Mouse (Mus musculus): ENCODE data around the gene E4f1.

Gene E4f1

DNA sequence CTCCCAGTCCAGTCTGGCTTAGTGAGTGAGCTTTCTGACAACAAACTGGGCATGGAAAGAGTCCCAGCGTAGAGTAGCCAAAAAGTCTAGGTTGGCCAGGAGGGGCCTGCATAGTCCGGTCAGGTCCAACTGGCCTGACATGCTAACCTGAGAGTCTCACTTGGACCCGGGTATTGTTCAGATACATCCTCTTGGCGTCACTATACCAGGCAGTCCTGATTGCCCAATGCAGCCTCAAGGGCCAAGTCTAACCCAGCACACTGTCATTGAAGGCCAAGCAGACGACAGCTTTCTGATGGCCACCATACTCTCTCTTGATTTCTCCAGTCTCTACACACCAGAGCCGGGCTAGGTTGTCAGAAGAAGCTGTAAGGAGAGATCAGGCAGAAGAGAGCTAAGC is 5.5 kb upstream of the E4f1 start:
- POLR2A ChIA-PET: interaction anchor here in 3 of 4 experiments (0.6 to 24.5 kb wide), 13 partner anchors 9 to 61 kb away, joined by 3 to 396 read pairs (median 7); partner anchors contain the start of genes Traf7 (in 3 of the 3), Rab26 (in 1 of the 3) and Rnps1 (in 1 of the 3)
- CTCF ChIA-PET: interaction anchor here in 1 of 4 experiments (0.7 kb wide), 1 partner anchor 124 kb away, joined by 3 read pairs; the partner anchor contains the start of gene Abca3

DNA sequence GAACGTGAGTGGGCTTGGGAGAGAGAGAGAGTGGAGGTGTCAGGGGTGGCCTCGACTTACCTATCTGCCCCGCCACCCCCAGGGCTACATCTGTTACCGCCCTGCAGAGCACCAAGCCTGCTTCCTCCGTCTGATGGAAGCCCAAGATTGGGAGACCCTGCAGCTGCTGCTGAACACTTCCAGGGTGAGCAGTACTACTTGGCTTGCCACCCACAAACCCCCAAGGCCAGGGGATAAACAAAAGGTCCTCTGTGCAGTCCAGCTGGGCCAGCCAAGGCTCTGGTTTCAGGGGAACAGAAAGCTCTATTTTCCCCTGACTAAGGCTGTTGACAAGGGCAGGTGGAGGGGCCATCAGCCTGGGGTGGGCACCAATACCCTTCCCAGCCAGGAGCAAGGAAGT is 4.4 kb upstream of the E4f1 start:
- POLR2A ChIA-PET: interaction anchor here in 3 of 4 experiments (0.6 to 24.5 kb wide), 9 partner anchors 10 to 55 kb away, joined by 3 to 396 read pairs (median 7); partner anchors contain the start of genes Traf7 (in 3 of the 3) and Rab26 (in 1 of the 3)

DNA sequence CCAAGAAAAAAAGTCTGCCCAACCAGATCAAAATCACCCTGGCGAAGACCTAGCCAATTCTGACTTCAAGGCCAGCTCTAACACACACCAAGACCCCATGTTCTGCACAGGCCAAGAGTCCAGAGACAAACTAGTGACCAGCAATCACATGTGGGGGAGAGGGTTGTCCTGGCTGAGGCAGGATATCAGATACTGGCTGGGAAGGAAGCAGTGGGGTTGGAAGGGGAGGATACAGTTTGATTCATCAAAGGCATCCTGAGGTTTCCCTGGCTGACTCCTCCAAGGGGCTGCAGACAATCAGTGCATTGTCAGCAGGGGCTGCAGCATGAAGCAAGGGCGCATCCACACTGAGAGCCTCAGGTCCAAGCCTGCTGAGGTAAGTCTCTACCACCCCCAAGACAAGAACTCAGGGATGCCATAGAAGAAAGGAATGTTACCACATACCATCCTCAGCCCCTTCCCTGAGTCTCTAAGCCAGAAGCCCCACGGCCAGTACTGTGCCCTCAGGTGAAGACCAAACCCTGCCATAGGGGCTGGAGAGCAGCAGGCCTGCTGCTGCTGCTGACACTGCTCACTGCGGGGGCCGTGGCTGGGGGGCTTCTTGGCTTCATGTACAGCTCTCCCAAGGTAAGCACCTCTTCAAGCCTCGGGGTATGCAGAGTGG is 3.6 kb upstream of the E4f1 start, which contains the start of gene Bricd5:
Gene Bricd5 (plus strand): TSS at position 273 of the 664 bp plus-strand sequence.
- CTCF ChIA-PET: interaction anchor here in 2 of 4 experiments (0.5 to 1.1 kb wide), 3 partner anchors 20 to 203 kb away, joined by 3 to 6 read pairs (median 3); no protein-coding TSS in a partner anchor
- POLR2A ChIA-PET: interaction anchor here in 3 of 4 experiments (0.9 to 24.5 kb wide), 20 partner anchors 10 to 322 kb away, joined by 3 to 396 read pairs (median 4); partner anchors contain the start of genes Traf7 (in 3 of the 3), Ccnf (in 1 of the 3), Eci1 (in 1 of the 3) and Pkd1 (in 1 of the 3)

More for the DNA sequence above, 4.4 kb upstream of the E4f1 start:
- CTCF ChIA-PET: interaction anchor here in 2 of 4 experiments (0.5 to 1.1 kb wide), 2 partner anchors 84 to 651 kb away, joined by 3 read pairs; no protein-coding TSS in a partner anchor

DNA sequence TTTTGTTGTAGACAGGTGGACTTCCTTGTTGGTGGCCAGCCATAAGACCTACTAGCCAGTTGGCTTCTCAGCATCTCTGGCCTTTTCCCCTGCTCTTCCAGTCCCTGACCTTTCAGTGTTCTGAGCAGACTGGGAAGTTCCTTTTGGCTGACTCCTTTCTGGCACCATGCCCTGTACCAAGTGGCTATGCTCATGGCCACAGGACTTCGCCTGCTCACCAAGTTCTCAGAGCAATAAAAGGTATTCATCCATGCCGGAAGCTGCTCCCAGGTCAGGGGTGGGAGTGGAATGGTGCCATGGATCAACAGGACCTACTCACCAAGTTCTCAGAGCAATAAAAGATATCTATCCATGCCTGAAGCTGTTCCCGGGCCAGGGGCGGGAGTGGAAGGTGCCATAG is 2.4 kb upstream of the E4f1 start:
- ChIA-PET CTCF (interaction anchor here in 2 of 4 experiments (0.6 to 1.6 kb wide), 4 partner anchors 8 to 11 kb away, joined by 3 to 5 read pairs (median 5); no protein-coding TSS in a partner anchor), POLR2A (interaction anchor here (0.7 to 24.5 kb wide), 22 partner anchors 7 to 221 kb away, joined by 3 to 396 read pairs (median 4); partner anchors contain the start of genes Traf7 (in 3 of the 4), Ccnf (in 1 of the 4), Eci1 (in 1 of the 4) and Mlst8 (in 1 of the 4))

DNA sequence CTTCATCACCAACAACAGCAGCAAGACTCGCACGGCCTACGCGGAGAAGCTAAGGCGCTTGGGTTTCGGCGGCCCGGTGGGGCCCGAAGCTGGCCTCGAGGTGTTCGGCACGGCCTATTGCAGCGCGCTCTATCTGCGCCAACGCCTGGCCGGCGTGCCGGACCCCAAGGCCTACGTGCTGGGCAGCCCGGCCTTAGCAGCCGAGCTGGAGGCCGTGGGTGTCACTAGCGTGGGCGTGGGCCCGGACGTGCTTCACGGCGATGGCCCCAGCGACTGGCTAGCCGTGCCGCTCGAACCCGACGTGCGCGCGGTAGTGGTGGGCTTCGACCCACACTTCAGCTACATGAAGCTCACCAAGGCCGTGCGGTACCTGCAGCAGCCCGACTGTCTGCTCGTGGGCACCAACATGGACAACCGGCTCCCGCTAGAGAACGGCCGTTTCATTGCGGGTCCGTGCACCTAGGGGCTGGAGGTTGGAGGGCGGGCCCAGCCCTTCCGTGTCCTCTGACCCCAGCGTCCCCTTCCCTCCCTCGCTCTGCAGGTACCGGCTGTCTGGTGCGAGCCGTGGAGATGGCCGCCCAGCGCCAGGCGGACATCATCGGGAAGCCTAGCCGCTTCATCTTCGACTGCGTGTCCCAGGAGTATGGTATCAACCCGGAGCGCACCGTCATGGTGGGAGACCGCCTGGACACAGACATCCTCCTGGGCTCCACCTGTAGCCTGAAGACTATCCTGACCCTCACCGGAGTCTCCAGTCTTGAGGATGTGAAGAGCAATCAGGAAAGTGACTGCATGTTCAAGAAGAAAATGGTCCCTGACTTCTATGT is 801 bp upstream of the E4f1 start:
- CTCF ChIA-PET: interaction anchor here in 3 of 4 experiments (0.5 to 2.5 kb wide), 7 partner anchors 8 to 222 kb away, joined by 3 to 45 read pairs (median 3); partner anchors contain the start of gene Mlst8 (in 1 of the 3)
- POLR2A ChIA-PET: interaction anchor here (0.6 to 24.5 kb wide), 41 partner anchors 8 to 628 kb away, joined by 3 to 396 read pairs (median 4); partner anchors contain the start of genes Mlst8 (in 3 of the 4), Pkd1 (in 3 of the 4), Traf7 (in 3 of the 4) and Zfp598 (in 2 of the 4)

DNA sequence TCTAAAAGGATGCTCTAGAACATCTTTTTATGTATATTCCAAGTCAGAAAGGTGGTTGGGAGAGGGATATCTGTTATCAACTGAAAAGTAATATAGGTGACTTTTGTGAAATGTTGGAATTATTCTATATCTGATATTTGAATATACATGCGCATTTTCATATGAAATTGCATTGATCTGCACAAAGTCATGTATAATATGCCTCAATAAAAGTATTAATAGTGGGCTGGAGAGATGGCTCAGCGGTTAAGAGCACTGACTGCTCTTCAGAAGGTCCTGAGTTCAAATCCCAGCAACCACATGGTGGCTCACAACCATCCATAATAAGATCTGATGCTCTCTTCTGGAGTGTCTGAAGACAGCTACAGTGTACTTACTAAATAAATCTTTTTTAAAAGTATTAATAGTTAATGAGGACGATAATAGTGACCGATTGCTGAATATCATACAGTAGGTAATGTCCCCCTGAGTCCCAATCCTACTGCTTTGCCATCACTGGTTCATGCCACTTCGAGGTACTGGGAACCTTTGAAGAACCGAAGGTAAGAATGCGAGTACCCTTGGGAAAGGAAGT is 690 bp downstream of the E4f1 start:
- POLR2A ChIA-PET: interaction anchor here (0.7 to 24.5 kb wide), 40 partner anchors 8 to 267 kb away, joined by 3 to 396 read pairs (median 4); partner anchors contain the start of genes Mlst8 (in 3 of the 4), Traf7 (in 3 of the 4), Pkd1 (in 2 of the 4) and Zfp598 (in 2 of the 4)
- CTCF ChIA-PET: interaction anchor here in 3 of 4 experiments (0.6 to 2.5 kb wide), 7 partner anchors 8 to 346 kb away, joined by 3 to 45 read pairs (median 3); partner anchors contain the start of genes Mlst8 (in 1 of the 3) and Traf7 (in 1 of the 3)

DNA sequence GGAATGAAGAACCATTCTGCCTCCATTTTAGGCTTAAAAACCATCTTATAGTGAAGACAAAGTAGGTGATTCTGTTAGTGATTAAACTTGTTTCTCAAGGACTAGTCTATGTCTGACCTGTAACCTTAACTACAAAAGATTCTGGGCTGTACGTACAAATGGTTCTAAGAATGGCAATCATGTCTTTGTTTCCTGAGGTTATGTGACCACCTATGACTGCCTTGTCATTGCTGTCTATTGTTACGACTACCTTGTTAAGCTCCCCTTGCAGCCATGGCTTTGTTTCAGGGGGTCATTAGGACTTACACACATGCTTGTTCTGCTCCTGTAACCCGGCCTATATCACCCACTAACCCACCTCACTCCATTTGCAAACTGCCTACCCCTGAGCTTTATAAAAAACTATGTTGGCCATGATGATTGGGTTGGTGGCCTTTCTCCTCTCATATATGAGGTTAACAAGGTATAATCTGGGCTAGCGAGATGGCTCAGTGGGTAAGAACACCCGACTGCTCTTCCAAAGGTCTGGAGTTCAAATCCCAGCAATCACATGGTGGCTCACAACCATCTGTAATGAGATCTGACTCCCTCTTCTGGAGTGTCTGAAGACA is 1.4 kb downstream of the E4f1 start:
- ChIA-PET POLR2A (interaction anchor here in 3 of 4 experiments (0.9 to 24.5 kb wide), 18 partner anchors 9 to 317 kb away, joined by 3 to 396 read pairs (median 4); partner anchors contain the start of genes Mlst8 (in 3 of the 3), Traf7 (in 3 of the 3), Ccnf (in 1 of the 3) and Rab26 (in 1 of the 3)), CTCF (interaction anchor here in 3 of 4 experiments (0.6 to 1.0 kb wide), 3 partner anchors 11 to 346 kb away, joined by 3 to 4 read pairs (median 3); partner anchors contain the start of gene Traf7 (in 1 of the 3))

DNA sequence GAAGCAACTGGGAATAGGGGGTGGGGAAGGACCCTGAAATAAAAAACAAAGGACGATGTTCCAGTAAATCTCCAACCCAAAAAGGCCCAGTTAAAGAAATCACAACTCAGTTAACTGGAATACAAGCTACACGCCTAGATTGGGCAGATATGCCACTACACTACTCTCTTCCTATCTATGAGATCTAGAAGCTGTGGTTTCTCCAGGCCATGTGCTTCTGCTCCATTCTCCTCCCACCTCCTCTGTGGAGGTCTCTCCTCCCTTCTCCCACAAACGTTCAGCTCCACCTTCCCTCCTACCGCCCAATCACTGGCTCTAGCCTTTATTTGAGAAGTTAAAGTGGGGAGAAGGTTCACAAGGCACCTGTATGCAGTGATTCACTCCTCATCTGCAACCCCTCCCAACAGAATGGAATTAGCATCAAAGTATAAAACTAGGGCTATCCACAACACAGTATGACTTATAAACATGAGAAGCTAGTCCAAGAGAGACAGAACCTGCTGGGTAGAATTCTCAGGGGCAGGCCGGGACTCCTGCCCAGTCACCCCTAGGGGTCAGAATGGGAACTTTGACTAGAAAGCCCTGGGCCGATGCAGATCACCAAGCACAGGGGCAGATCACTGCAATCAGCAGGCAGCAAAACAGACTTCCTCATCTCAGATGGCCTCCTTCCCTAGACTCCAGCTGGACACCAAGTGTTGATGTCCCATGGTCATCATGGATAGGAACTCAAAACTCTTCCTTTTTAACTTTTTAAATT is 6.6 kb downstream of the E4f1 start:
- ChIA-PET CTCF (interaction anchor here (0.6 to 1.5 kb wide), 11 partner anchors 9 to 361 kb away, joined by 3 to 8 read pairs (median 3); partner anchors contain the start of gene Mlst8 (in 1 of the 4)), POLR2A (interaction anchor here in 3 of 4 experiments (0.8 to 3.0 kb wide), 25 partner anchors 8 to 253 kb away, joined by 3 to 23 read pairs (median 5); partner anchors contain the start of genes Traf7 (in 3 of the 3), Mlst8 (in 2 of the 3), Bricd5 (in 1 of the 3) and Nthl1 (in 1 of the 3))

DNA sequence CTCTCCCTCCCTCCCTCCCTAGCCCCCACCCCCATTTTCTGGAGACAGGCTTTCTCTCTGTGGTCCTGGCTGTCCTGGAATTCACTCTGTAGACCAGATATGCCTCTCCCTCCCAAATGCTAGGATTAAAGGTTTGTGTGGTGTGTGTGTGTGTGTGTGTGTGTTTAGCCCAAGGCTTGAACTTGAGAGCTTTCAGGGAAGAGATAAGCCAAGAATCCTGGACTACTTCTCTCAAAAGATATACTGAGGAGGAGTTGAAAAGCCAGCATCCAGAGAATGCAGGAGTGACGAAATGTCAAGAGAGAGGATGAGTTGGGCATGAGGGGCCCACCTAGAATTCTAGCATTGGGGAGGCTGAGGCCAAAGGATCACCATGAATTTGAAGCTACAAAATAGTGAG is 7.2 kb downstream of the E4f1 start:
- ChIA-PET POLR2A (interaction anchor here in 3 of 4 experiments (0.8 to 3.0 kb wide), 23 partner anchors 8 to 228 kb away, joined by 3 to 23 read pairs (median 5); partner anchors contain the start of genes Mlst8 (in 2 of the 3), Traf7 (in 2 of the 3), Bricd5 (in 1 of the 3) and Nthl1 (in 1 of the 3)), CTCF (interaction anchor here in 3 of 4 experiments (0.6 to 1.5 kb wide), 7 partner anchors 16 to 204 kb away, joined by 3 to 8 read pairs (median 3); partner anchors contain the start of gene Mlst8 (in 1 of the 3))

DNA sequence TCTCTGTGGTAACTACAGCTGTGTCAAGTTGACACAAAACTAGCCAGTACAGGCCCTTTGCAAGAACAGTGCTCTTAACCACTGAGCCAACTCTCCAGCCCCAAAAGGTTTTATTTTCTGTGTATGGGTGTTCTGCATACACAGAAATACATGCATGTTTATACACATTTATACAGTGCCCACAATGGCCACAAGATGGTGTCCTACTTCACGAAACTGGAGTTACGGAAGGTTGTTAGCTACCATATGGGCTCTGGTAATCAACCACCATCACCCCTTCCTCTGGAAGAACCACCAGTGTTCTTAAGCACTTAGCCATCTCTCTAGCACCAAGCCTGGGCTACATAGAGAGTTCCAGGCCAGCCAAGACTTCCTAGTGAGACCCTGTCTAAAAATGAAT is 8.5 kb downstream of the E4f1 start:
- ChIA-PET CTCF (interaction anchor here in 3 of 4 experiments (0.6 to 1.2 kb wide), 12 partner anchors 9 to 379 kb away, joined by 3 to 8 read pairs (median 3); partner anchors contain the start of genes Mlst8 (in 2 of the 3), E4f1 (in 1 of the 3), Pgp (in 1 of the 3) and Traf7 (in 1 of the 3)), POLR2A (interaction anchor here in 2 of 4 experiments (0.8 to 3.0 kb wide), 7 partner anchors 8 to 66 kb away, joined by 3 to 23 read pairs (median 4); partner anchors contain the start of genes E4f1 (in 2 of the 2), Pgp (in 2 of the 2), Traf7 (in 2 of the 2) and Mlst8 (in 1 of the 2))

DNA sequence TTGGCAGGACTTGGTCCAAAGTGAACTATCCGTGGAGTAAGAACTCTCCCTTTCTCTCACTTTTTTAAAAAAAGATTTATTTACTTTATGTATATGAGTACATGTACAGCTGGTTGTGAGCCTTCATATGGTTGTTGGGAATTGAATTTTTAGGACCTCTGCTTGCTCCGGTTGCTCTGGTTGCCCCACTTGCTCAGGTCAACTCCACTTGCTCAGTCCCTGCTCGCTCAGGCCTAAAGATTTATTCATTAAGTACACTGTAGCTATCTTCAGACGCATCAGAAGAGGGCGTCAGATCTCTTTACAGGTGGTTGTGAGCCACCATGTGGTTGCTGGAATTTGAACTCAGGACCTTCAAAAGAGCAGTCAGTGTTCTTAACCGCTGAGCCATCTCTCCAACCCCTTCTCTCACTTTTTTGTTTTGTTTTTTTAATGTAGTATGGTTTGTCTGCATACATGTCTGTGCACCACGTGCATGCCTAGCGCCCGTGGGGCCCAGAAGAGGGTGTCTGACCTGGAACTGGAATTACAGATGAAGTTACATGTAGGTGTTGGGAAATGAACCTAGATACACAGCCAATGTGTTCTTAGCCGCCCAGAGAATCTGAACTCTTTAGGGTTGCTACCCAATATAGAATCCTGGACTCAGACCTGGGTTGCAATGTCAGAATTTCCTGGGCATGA is 14.4 kb downstream of the E4f1 start:
- ChIA-PET POLR2A (interaction anchor here in 3 of 4 experiments (0.6 to 5.0 kb wide), 73 partner anchors 8 to 852 kb away, joined by 3 to 69 read pairs (median 5); partner anchors contain the start of genes E4f1 (in 3 of the 3), Pgp (in 3 of the 3), Ccnf (in 2 of the 3) and Dnase1l2 (in 2 of the 3)), CTCF (interaction anchor here (0.7 to 2.1 kb wide), 11 partner anchors 11 to 181 kb away, joined by 3 to 13 read pairs (median 4); partner anchors contain the start of genes E4f1 (in 2 of the 4), Pgp (in 2 of the 4), Caskin1 (in 1 of the 4) and Mlst8 (in 1 of the 4))

DNA sequence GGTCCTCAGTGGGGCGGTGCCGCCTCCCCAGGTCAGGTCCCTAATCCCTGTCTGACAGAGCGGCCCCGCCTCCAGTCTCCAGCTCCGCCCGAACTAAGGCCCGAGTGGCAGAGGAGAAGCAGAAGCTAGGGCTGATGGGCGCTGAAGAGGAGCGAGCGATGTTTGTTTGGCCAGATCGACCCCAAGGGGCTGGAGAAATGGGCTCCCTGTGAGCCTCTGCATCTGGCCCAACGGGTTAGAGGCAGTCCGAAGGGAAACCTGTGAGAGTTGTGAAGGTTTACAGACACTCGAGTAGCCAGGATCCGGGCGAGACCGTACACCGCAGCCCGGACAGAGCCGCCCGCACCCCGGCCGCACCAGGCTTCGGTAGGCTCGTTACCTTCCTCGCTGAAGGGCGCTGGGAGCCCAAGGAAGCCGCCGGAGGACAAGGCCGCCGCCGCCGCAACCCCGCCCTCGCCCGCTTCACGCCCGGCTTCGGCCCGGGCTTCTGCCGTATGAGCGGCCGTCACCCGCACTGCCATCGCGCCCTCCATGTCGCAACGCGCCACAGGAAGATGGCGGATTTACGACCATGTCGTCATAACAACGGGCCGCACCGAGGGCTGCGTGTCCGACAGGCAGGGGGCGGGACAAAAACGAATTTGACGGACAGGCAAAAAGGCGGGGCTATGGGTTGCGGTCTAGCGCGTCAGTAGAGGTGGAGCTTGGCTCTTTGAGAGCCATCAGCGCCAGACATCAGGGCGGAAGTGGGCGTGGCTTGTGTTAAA is 15.2 kb downstream of the E4f1 start:
- CTCF ChIA-PET: interaction anchor here (0.6 to 2.1 kb wide), 13 partner anchors 12 to 351 kb away, joined by 3 to 13 read pairs (median 4); partner anchors contain the start of genes E4f1 (in 2 of the 4), Pgp (in 2 of the 4), Caskin1 (in 1 of the 4) and Mlst8 (in 1 of the 4)
- POLR2A ChIA-PET: interaction anchor here (0.5 to 5.0 kb wide), 102 partner anchors 8 to 851 kb away, joined by 3 to 69 read pairs (median 4); partner anchors contain the start of genes E4f1 (in 4 of the 4), Pgp (in 4 of the 4), Mlst8 (in 3 of the 4) and Pkd1 (in 3 of the 4)

DNA sequence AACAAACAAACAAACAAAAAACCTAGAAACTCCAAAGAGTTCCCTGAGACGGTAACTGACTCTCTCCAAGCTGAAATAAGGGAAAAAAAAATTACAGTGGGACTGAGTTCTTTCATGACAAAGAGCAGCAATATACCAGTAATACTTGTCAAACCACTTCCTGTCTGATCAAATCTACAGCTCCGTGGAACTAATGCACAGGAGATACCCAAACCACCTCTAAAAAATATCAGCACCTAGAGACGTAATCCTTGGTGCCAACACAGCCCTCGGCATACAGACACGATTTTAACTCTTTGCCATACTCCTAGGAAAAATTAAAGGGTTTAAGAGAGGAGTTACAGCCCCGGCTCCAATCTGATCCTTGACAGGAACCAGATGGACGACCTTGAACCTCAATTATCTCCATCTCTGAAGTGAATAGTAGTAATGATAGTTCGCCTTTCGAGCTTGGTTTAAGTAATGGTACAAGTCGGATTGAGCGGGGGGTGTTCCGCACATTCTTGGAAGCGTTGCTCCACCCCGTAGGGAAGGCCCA is 15.8 kb downstream of the E4f1 start:
- ChIA-PET CTCF (interaction anchor here (0.6 to 2.1 kb wide), 9 partner anchors 14 to 352 kb away, joined by 3 to 13 read pairs (median 4); partner anchors contain the start of genes E4f1 (in 1 of the 4), Mlst8 (in 1 of the 4), Pgp (in 1 of the 4) and Pkd1 (in 1 of the 4)), POLR2A (interaction anchor here (0.5 to 5.0 kb wide), 86 partner anchors 8 to 851 kb away, joined by 3 to 69 read pairs (median 5); partner anchors contain the start of genes E4f1 (in 4 of the 4), Pgp (in 4 of the 4), Eci1 (in 3 of the 4) and Mlst8 (in 3 of the 4))

All from embryonic stem cell, embryonic (primary cell).